Mouse (Mus musculus): Measurements from ENCODE around the gene Tmem132e. TPM values are rescaled to one million over a fixed set of nuclear protein-coding genes. Genes with fewer than 3 reads are reported as not detected.

Gene Tmem132e
- polyA plus RNA-seq, 1 experiment from 2014 or later: 5.1 TPM

DNA sequence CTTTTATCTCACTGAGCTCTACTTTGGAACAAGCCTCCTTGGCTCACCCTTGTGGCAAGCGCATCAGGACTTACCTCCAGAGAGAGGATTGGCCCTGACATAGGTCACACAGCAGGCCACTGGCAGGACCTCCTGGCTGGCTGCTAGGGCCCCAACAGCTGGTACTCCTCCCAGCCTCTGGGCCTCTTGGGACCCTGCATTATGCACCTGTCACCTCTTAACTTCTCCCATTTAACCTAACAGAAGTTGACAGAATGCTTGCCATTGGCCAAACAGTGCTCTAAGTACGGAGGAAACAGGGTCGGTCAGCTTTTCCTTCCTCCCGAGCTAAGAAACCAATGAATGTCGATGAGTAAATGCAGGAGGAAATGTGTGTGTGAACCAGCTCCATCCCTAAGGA, 33.2 kb downstream of the Tmem132e start:
- ATAC-seq (ENCODE audit: low FRiP score) (no peak), DNase-seq (ENCODE audit: low spot score) (no peak)
- H3K4me1 ChIP-seq (replicated peaks; ENCODE audit: control insufficient read depth, insufficient read depth, low read length): peaks cover 15% of the 10 kb centered on the region; the same call in 1 of the 2 replicates
- H3K9ac ChIP-seq: no peak overlapping the region
- H3K36me3 ChIP-seq (replicated peaks; ENCODE audit: control insufficient read depth, insufficient read depth): no peaks in the 10 kb centered on the region
- no peak overlapping the region for H3K4me2 ChIP-seq (replicated peaks)
- H3K4me3 ChIP-seq (replicated peaks; ENCODE audit: low read length): no peak overlapping the region
- no peaks in the 10 kb centered on the region for H3K9me3 ChIP-seq (ENCODE audit: control insufficient read depth, low read length)
- H3K27me3 ChIP-seq (ENCODE audit: control insufficient read depth, insufficient read depth, low read length): 0 out of 2 replicates have a peak, but pooled peaks cover 4% of the 10 kb centered on the region
- whole genome bisulfite sequencing: 55% methylated on average over 5 of the region's 5 CpGs
- no peak overlapping the region for H3K27ac ChIP-seq

- DNase-seq (ENCODE audit: low spot score) (no peak), ATAC-seq (ENCODE audit: low FRiP score) (no peak)
- WGBS: 26% methylated on average over 4 of the region's 4 CpGs
- Histone ChIP-seq H3K9ac (no peak overlapping the region), H3K4me3 (replicated peaks; ENCODE audit: low read length) (no peak overlapping the region), H3K27ac (no peak overlapping the region), H3K4me2 (replicated peaks) (no peak overlapping the region), H3K36me3 (replicated peaks; ENCODE audit: control insufficient read depth, insufficient read depth) (no peaks in the 10 kb centered on the region), H3K9me3 (ENCODE audit: control insufficient read depth, low read length) (no peaks in the 10 kb centered on the region), H3K4me1 (replicated peaks; ENCODE audit: control insufficient read depth, insufficient read depth, low read length) (0 out of 2 replicates have a peak, but pooled peaks cover 10% of the 10 kb centered on the region), H3K27me3 (ENCODE audit: control insufficient read depth, insufficient read depth, low read length) (0 out of 2 replicates have a peak, but pooled peaks cover 4% of the 10 kb centered on the region)
Measured at GRCm38 (mm10) chr11:82423521-82423920, 34.8 kb downstream of the Tmem132e start.

GRCm38 (mm10) chr11:82428801-82429200, 40.1 kb downstream of the Tmem132e start:
- peaks cover 18% of the 10 kb centered on the region for H3K27me3 ChIP-seq (ENCODE audit: control insufficient read depth, insufficient read depth, low read length)
- H3K4me2 ChIP-seq (replicated peaks): no peak overlapping the region
- ATAC-seq (ENCODE audit: low FRiP score): no peak
- 0 out of 2 replicates have a peak, but pooled peaks cover 6% of the 10 kb centered on the region for H3K4me1 ChIP-seq (replicated peaks; ENCODE audit: control insufficient read depth, insufficient read depth, low read length)
- no peak overlapping the region for H3K27ac ChIP-seq
- no peak overlapping the region for H3K4me3 ChIP-seq (replicated peaks; ENCODE audit: low read length)
- H3K36me3 ChIP-seq (replicated peaks; ENCODE audit: control insufficient read depth, insufficient read depth): no peaks in the 10 kb centered on the region
- no peak for DNase-seq (ENCODE audit: low spot score)
- H3K9me3 ChIP-seq (ENCODE audit: control insufficient read depth, low read length): no peaks in the 10 kb centered on the region
- 85% methylated on average over 4 of the region's 4 CpGs for WGBS
- H3K9ac ChIP-seq: no peak overlapping the region

- H3K9me3 ChIP-seq (ENCODE audit: control insufficient read depth, low read length): no peaks in the 10 kb centered on the region
- H3K27ac ChIP-seq: no peak overlapping the region
- H3K9ac ChIP-seq: peak overlapping the region; percentile 60
- ATAC-seq (ENCODE audit: low FRiP score) (no peak), DNase-seq (ENCODE audit: low spot score) (no peak)
- H3K4me2 ChIP-seq (replicated peaks): peak overlapping the region; percentile 82
- H3K4me3 ChIP-seq (replicated peaks; ENCODE audit: low read length): peak overlapping the region; percentile 49
- WGBS: 1% methylated on average over 58 of the region's 62 CpGs
- peaks cover 10% of the 10 kb centered on the region for H3K4me1 ChIP-seq (replicated peaks; ENCODE audit: control insufficient read depth, insufficient read depth, low read length)
- H3K36me3 ChIP-seq (replicated peaks; ENCODE audit: control insufficient read depth, insufficient read depth): no peaks in the 10 kb centered on the region
- peaks cover 45% of the 10 kb centered on the region for H3K27me3 ChIP-seq (ENCODE audit: control insufficient read depth, insufficient read depth, low read length)
Measured at GRCm38 (mm10) chr11:82434091-82434831, 45.6 kb downstream of the Tmem132e start.

GRCm38 (mm10) chr11:82434832-82435182, 46.1 kb downstream of the Tmem132e start:
- WGBS: 5% methylated on average over 36 of the region's 36 CpGs
- no peaks in the 10 kb centered on the region for H3K36me3 ChIP-seq (replicated peaks; ENCODE audit: control insufficient read depth, insufficient read depth)
- peak overlapping the region; percentile 49 for H3K4me3 ChIP-seq (replicated peaks; ENCODE audit: low read length)
- H3K27me3 ChIP-seq (ENCODE audit: control insufficient read depth, insufficient read depth, low read length): peaks cover 45% of the 10 kb centered on the region
- H3K4me1 ChIP-seq (replicated peaks; ENCODE audit: control insufficient read depth, insufficient read depth, low read length): peaks cover 10% of the 10 kb centered on the region
- peak overlapping the region; percentile 82 for H3K4me2 ChIP-seq (replicated peaks)
- H3K9me3 ChIP-seq (ENCODE audit: control insufficient read depth, low read length): no peaks in the 10 kb centered on the region
- no peak for DNase-seq (ENCODE audit: low spot score)
- H3K27ac ChIP-seq: no peak overlapping the region
- H3K9ac ChIP-seq: peak overlapping the region; percentile 60
- no peak for ATAC-seq (ENCODE audit: low FRiP score)

DNA sequence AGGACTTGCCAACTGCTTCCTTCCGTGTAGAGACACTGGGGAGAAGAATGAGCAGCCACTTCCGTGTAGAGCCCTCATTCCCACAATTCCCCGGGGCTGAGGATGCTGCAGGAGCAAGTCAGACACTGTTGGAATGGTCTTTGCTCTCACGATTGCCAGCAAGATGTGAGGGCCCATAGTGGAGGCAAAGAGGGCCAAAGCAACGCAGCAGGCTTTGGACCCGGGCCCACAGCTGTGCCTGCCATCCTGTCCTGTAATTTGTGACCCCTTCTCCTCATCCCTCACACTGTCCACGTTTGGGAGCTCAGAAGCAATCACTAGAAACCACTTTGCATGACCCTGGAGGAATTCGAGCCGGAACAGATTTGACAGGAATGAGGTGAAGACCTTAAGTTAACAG, 59.8 kb downstream of the Tmem132e start:
- ATAC-seq (ENCODE audit: low FRiP score) (no peak), DNase-seq (ENCODE audit: low spot score) (no peak)
- H3K9ac ChIP-seq: no peak overlapping the region
- no peak overlapping the region for H3K4me2 ChIP-seq (replicated peaks)
- no peaks in the 10 kb centered on the region for H3K9me3 ChIP-seq (ENCODE audit: control insufficient read depth, low read length)
- no peaks in the 10 kb centered on the region for H3K27me3 ChIP-seq (ENCODE audit: control insufficient read depth, insufficient read depth, low read length)
- H3K27ac ChIP-seq: no peak overlapping the region
- no peaks in the 10 kb centered on the region; the same call in 1 of the 2 replicates for H3K36me3 ChIP-seq (replicated peaks; ENCODE audit: control insufficient read depth, insufficient read depth)
- WGBS: 74% methylated on average over 9 of the region's 9 CpGs
- peaks cover 15% of the 10 kb centered on the region for H3K4me1 ChIP-seq (replicated peaks; ENCODE audit: control insufficient read depth, insufficient read depth, low read length)
- no peak overlapping the region for H3K4me3 ChIP-seq (replicated peaks; ENCODE audit: low read length)

- no peak for DNase-seq (ENCODE audit: low spot score)
Measured at GRCm38 (mm10) chr11:82452516-82452915, 63.8 kb downstream of the Tmem132e start.

DNA sequence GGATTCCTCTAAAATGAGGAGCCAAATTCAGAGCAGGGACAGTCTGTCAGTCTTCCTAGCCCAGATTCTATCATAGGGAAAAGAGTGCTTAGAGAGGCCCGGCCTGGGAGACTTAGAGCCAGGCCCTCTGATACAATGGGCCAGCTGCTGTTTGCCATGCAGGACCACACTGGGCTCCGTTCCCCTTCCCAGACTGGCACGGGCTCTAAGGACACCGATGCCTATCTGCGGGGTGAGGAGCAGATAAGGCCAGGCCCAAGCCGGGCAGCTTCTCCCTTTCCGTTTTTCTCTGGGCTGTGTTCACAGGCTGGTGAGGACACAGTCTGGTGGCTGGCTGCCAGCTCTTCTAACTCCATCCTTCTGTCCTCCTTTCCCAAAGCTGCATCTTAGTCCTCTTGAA, 64.5 kb downstream of the Tmem132e start:
- H3K9me3 ChIP-seq (ENCODE audit: control insufficient read depth, low read length): no peaks in the 10 kb centered on the region
- H3K9ac ChIP-seq: no peak overlapping the region
- H3K27me3 ChIP-seq (ENCODE audit: control insufficient read depth, insufficient read depth, low read length): no peaks in the 10 kb centered on the region
- no peak overlapping the region for H3K27ac ChIP-seq
- H3K4me2 ChIP-seq (replicated peaks): no peak overlapping the region
- peak; percentile 56; the same call in 1 of the 2 replicates for ATAC-seq (ENCODE audit: low FRiP score)
- H3K4me3 ChIP-seq (replicated peaks; ENCODE audit: low read length): no peak overlapping the region
- H3K36me3 ChIP-seq (replicated peaks; ENCODE audit: control insufficient read depth, insufficient read depth): no peaks in the 10 kb centered on the region
- H3K4me1 ChIP-seq (replicated peaks; ENCODE audit: control insufficient read depth, insufficient read depth, low read length): peaks cover 15% of the 10 kb centered on the region
- DNase-seq (ENCODE audit: low spot score): no peak
- 50% methylated on average over 7 of the region's 7 CpGs for WGBS

More at GRCm38 (mm10) chr11:82452516-82452915, 63.8 kb downstream of the Tmem132e start:
- Histone ChIP-seq H3K9ac (no peak overlapping the region), H3K4me1 (replicated peaks; ENCODE audit: control insufficient read depth, insufficient read depth, low read length) (peaks cover 15% of the 10 kb centered on the region), H3K36me3 (replicated peaks; ENCODE audit: control insufficient read depth, insufficient read depth) (no peaks in the 10 kb centered on the region), H3K4me2 (replicated peaks) (no peak overlapping the region), H3K27me3 (ENCODE audit: control insufficient read depth, insufficient read depth, low read length) (no peaks in the 10 kb centered on the region), H3K4me3 (replicated peaks; ENCODE audit: low read length) (no peak overlapping the region), H3K9me3 (ENCODE audit: control insufficient read depth, low read length) (no peaks in the 10 kb centered on the region), H3K27ac (no peak overlapping the region)
- no peak for ATAC-seq (ENCODE audit: low FRiP score)
- WGBS: 42% methylated on average over 5 of the region's 5 CpGs

DNA sequence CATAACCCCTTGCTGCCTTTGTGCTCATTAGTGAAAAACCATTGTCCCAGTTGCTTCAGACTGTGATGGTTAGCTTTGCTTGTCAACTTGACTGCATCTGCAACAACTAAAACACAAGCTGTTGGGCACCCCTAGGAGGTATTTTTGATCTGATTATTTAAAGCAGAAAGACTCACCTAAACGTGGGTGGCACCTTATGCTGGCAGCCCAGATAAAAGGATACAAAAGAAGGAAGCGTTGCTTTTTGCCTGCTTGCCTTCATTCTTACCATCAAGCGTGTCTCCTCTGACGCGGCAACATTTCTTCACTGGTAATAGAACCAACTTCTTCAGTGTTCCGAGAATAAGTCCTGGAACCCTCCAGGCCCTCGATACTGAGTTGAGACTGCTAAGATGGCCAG, 72.6 kb downstream of the Tmem132e start:
- no peak overlapping the region for H3K4me2 ChIP-seq (replicated peaks)
- WGBS: 81% methylated on average over 7 of the region's 7 CpGs
- no peak overlapping the region for H3K9ac ChIP-seq
- no peak for DNase-seq (ENCODE audit: low spot score)
- H3K27ac ChIP-seq: no peak overlapping the region
- no peak for ATAC-seq (ENCODE audit: low FRiP score)
- 0 out of 2 replicates have a peak, but pooled peaks cover 3% of the 10 kb centered on the region for H3K9me3 ChIP-seq (ENCODE audit: control insufficient read depth, low read length)
- no peaks in the 10 kb centered on the region for H3K36me3 ChIP-seq (replicated peaks; ENCODE audit: control insufficient read depth, insufficient read depth)
- H3K27me3 ChIP-seq (ENCODE audit: control insufficient read depth, insufficient read depth, low read length): no peaks in the 10 kb centered on the region
- H3K4me1 ChIP-seq (replicated peaks; ENCODE audit: control insufficient read depth, insufficient read depth, low read length): peaks cover 9% of the 10 kb centered on the region
- H3K4me3 ChIP-seq (replicated peaks; ENCODE audit: low read length): no peak overlapping the region
